Mouse (Mus musculus): Measurements from ENCODE around the gene Plxnb1. TPM values are rescaled to one million over a fixed set of nuclear protein-coding genes. Genes with fewer than 3 reads are reported as not detected.

Plxnb1 gene
- polyA plus RNA-seq, 1 experiment, result 30.1 TPM

DNA sequence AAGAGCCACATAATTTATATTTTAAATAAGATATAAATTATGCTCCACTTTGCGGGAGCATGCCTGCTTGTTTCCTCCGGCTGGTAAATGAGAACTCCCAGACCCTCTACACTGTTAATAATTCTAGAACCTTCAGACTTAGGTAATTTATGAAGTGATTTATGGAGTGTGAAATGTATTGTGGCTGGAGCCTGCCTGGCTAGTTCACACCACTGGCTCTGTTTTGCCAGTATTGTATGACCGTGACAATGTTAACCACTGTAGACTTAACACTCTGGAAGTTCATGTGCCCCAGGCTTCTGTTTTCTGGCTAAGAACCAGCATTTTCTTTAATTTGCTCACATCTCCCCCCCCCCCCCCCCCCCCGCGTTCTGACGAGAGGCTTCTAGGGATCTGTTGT lies 12.2 kb downstream of the Plxnb1 start:
- Histone ChIP-seq H3K27ac (ENCODE audit: insufficient read depth, low read length) (no peak overlapping the region), H3K4me3 (ENCODE audit: insufficient read depth, low read length) (no peak overlapping the region), H3K4me1 (ENCODE audit: control insufficient read depth, insufficient read depth, low read length) (no peaks in the 10 kb centered on the region)
- no peak for TF ChIP-seq POLR2A (IDR thresholded peaks at IDR 0.05; ENCODE audit: extremely low read depth, insufficient read depth, low read length)

DNA sequence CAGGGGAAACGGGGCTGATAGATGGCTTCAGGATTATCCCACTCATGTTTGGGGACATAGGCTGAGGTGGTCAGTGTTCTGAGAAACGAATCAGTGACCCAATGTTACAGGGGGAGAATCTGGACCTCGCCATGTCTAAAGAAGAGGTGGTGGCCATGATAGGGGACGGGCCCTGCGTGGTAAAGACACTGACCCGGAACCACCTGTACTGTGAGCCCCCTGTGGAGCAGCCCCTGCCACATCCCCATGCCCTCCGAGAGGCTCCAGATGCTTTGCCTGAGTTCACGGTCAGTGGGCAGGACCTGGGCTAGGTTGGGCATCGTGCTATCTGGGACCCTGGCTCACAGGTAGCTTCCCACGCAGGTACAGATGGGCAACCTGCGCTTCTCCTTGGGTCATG lies 15.1 kb downstream of the Plxnb1 start:
- no peak overlapping the region for H3K27ac ChIP-seq (ENCODE audit: insufficient read depth, low read length)
- no peak overlapping the region for H3K4me3 ChIP-seq (ENCODE audit: insufficient read depth, low read length)
- no peaks in the 10 kb centered on the region for H3K4me1 ChIP-seq (ENCODE audit: control insufficient read depth, insufficient read depth, low read length)
- TF ChIP-seq POLR2A (IDR thresholded peaks at IDR 0.05; ENCODE audit: extremely low read depth, insufficient read depth, low read length) (no peak), CTCF (IDR thresholded peaks at IDR 0.05; ENCODE audit: extremely low read depth, insufficient read depth, low read length) (no peak)

DNA sequence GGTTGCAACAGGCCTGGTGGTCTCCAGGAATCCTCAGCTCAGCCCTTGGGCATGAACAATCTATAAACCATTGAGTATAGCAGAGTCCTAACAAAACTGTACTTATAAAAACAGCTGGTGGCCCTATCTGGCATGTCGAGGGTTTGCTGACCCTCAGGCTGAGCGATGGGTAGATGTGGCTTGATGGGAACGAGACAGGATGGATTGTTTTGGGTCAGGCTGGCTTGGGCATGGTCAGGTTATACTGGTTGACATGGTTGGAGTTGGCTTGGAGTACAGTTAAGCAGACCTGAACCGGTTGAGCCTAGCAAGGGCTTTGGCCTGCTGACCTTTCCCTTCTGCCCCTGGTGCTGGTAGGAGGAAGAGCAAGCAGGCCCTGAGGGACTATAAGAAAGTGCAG lies 15.9 kb downstream of the Plxnb1 start:
- Histone ChIP-seq H3K4me1 (ENCODE audit: control insufficient read depth, insufficient read depth, low read length) (no peaks in the 10 kb centered on the region), H3K27ac (ENCODE audit: insufficient read depth, low read length) (no peak overlapping the region), H3K4me3 (ENCODE audit: insufficient read depth, low read length) (no peak overlapping the region)
- TF ChIP-seq CTCF (IDR thresholded peaks at IDR 0.05; ENCODE audit: extremely low read depth, insufficient read depth, low read length) (no peak), POLR2A (IDR thresholded peaks at IDR 0.05; ENCODE audit: extremely low read depth, insufficient read depth, low read length) (no peak)

DNA sequence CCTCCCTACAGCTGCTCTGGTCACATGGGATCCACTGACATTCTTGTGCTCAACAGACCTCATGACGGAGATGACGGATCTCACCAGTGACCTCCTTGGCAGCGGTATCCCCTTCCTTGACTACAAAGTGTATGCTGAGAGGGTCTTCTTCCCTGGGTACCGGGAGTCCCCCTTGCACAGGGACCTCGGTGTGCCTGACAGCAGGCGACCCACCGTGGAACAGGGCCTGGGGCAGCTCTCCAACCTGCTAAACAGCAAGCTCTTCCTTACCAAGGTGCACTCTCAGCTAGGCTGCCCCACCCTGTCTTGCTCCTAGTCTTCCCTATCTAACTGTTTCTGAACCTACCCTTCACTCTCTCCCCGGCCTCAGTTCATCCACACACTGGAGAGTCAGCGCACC lies 16.4 kb downstream of the Plxnb1 start:
- Histone ChIP-seq H3K27ac (ENCODE audit: insufficient read depth, low read length) (no peak overlapping the region), H3K4me1 (ENCODE audit: control insufficient read depth, insufficient read depth, low read length) (no peaks in the 10 kb centered on the region), H3K4me3 (ENCODE audit: insufficient read depth, low read length) (no peak overlapping the region)
- TF ChIP-seq CTCF (IDR thresholded peaks at IDR 0.05; ENCODE audit: extremely low read depth, insufficient read depth, low read length) (no peak), POLR2A (IDR thresholded peaks at IDR 0.05; ENCODE audit: extremely low read depth, insufficient read depth, low read length) (no peak)

- no peaks in the 10 kb centered on the region for H3K4me1 ChIP-seq (ENCODE audit: control insufficient read depth, insufficient read depth, low read length)
- H3K4me3 ChIP-seq (ENCODE audit: insufficient read depth, low read length), result no peak overlapping the region
- no peak overlapping the region for H3K27ac ChIP-seq (ENCODE audit: insufficient read depth, low read length)
- TF ChIP-seq POLR2A (IDR thresholded peaks at IDR 0.05; ENCODE audit: extremely low read depth, insufficient read depth, low read length) (no peak), CTCF (IDR thresholded peaks at IDR 0.05; ENCODE audit: extremely low read depth, insufficient read depth, low read length) (no peak)
These were observed 18.1 kb downstream of the Plxnb1 start for GRCm38 (mm10) chr9:109113331-109113730.

DNA sequence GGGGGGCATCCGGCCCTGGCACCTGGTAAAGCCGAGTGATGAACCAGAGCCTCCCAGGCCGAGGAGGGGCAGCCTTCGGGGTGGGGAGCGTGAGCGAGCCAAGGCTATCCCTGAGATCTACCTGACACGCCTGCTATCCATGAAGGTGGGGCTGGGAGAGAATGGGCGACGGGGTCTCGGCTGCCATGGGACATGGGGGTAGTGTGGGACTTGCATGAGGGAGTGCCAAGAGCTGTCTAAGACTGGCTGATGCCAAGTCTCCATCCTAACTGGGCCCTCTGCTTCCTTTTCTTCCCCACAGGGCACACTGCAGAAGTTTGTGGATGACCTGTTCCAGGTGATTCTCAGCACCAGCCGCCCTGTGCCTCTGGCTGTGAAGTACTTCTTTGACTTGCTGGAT lies 19.1 kb downstream of the Plxnb1 start:
- Histone ChIP-seq H3K4me3 (ENCODE audit: insufficient read depth, low read length) (no peak overlapping the region), H3K4me1 (ENCODE audit: control insufficient read depth, insufficient read depth, low read length) (no peaks in the 10 kb centered on the region), H3K27ac (ENCODE audit: insufficient read depth, low read length) (no peak overlapping the region)
- TF ChIP-seq POLR2A (IDR thresholded peaks at IDR 0.05; ENCODE audit: extremely low read depth, insufficient read depth, low read length) (no peak), CTCF (IDR thresholded peaks at IDR 0.05; ENCODE audit: extremely low read depth, insufficient read depth, low read length) (no peak)

DNA sequence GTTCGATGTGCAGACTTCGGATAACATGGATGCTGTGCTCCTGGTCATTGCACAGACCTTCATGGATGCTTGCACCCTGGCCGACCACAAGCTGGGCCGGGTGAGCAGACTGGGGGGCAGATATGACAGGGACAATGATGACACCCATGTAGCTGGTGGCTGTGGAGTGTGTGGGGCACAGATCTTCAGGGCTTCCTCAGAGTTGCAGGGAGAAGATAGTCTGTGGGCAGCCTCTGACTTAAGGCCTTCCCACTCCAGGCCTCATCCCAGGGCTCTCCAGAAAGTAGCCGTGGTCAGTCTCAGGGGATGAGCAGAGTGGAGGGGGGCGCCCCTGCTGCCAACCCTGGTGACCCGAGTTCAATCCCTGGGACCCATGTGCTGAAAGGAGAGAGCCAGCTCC lies 19.7 kb downstream of the Plxnb1 start:
- no peak overlapping the region for H3K27ac ChIP-seq (ENCODE audit: insufficient read depth, low read length)
- TF ChIP-seq CTCF (IDR thresholded peaks at IDR 0.05; ENCODE audit: extremely low read depth, insufficient read depth, low read length) (no peak), POLR2A (IDR thresholded peaks at IDR 0.05; ENCODE audit: extremely low read depth, insufficient read depth, low read length) (no peak)
- no peaks in the 10 kb centered on the region for H3K4me1 ChIP-seq (ENCODE audit: control insufficient read depth, insufficient read depth, low read length)
- no peak overlapping the region for H3K4me3 ChIP-seq (ENCODE audit: insufficient read depth, low read length)

DNA sequence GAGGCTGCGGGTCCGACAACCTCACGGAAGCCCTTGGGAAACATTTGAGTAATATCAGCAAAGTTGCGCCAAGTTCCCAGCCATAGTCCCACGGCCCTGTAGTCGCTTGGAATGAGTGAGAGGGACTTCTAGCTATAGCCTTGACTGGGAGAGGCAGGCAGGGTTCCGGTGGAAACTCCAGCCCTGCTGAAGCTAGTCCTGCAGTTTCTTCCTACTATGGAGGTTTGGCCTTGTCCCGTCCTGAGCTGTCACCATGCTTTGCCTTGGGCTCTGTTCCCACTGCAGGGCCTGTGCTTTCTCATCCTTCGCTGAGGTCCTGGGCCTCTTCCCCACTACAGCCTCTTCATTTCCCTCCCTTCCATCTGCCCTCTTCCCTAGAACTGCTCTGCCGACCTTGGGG lies 21.0 kb downstream of the Plxnb1 start:
- H3K4me3 ChIP-seq (ENCODE audit: insufficient read depth, low read length), result no peak overlapping the region
- H3K27ac ChIP-seq (ENCODE audit: insufficient read depth, low read length), result no peak overlapping the region
- no peaks in the 10 kb centered on the region for H3K4me1 ChIP-seq (ENCODE audit: control insufficient read depth, insufficient read depth, low read length)
- TF ChIP-seq POLR2A (IDR thresholded peaks at IDR 0.05; ENCODE audit: extremely low read depth, insufficient read depth, low read length) (no peak), CTCF (IDR thresholded peaks at IDR 0.05; ENCODE audit: extremely low read depth, insufficient read depth, low read length) (no peak)

GRCm38 (mm10) chr9:109118106-109118505 lies 22.9 kb downstream of the Plxnb1 start:
- Histone ChIP-seq H3K27ac (ENCODE audit: insufficient read depth, low read length) (no peak overlapping the region), H3K4me3 (ENCODE audit: insufficient read depth, low read length) (no peak overlapping the region), H3K4me1 (ENCODE audit: control insufficient read depth, insufficient read depth, low read length) (no peaks in the 10 kb centered on the region)
- TF ChIP-seq CTCF (IDR thresholded peaks at IDR 0.05; ENCODE audit: extremely low read depth, insufficient read depth, low read length) (no peak), POLR2A (IDR thresholded peaks at IDR 0.05; ENCODE audit: extremely low read depth, insufficient read depth, low read length) (no peak)

- H3K27ac ChIP-seq (ENCODE audit: insufficient read depth, low read length), result no peak overlapping the region
- TF ChIP-seq POLR2A (IDR thresholded peaks at IDR 0.05; ENCODE audit: extremely low read depth, insufficient read depth, low read length) (no peak), CTCF (IDR thresholded peaks at IDR 0.05; ENCODE audit: extremely low read depth, insufficient read depth, low read length) (no peak)
- H3K4me1 ChIP-seq (ENCODE audit: control insufficient read depth, insufficient read depth, low read length), result no peaks in the 10 kb centered on the region
- H3K4me3 ChIP-seq (ENCODE audit: insufficient read depth, low read length), result no peak overlapping the region
These were observed 24.4 kb downstream of the Plxnb1 start for GRCm38 (mm10) chr9:109119571-109119970.

GRCm38 (mm10) chr9:109120956-109121355 lies 25.8 kb downstream of the Plxnb1 start:
- H3K4me3 ChIP-seq (ENCODE audit: insufficient read depth, low read length), result no peak overlapping the region
- TF ChIP-seq CTCF (IDR thresholded peaks at IDR 0.05; ENCODE audit: extremely low read depth, insufficient read depth, low read length) (no peak), POLR2A (IDR thresholded peaks at IDR 0.05; ENCODE audit: extremely low read depth, insufficient read depth, low read length) (no peak)
- H3K27ac ChIP-seq (ENCODE audit: insufficient read depth, low read length), result no peak overlapping the region
- no peaks in the 10 kb centered on the region for H3K4me1 ChIP-seq (ENCODE audit: control insufficient read depth, insufficient read depth, low read length)

Measured in cortical plate, adult 2 months (tissue).